Mouse (Mus musculus): ENCODE measurements around the gene Agbl4.

DNA sequence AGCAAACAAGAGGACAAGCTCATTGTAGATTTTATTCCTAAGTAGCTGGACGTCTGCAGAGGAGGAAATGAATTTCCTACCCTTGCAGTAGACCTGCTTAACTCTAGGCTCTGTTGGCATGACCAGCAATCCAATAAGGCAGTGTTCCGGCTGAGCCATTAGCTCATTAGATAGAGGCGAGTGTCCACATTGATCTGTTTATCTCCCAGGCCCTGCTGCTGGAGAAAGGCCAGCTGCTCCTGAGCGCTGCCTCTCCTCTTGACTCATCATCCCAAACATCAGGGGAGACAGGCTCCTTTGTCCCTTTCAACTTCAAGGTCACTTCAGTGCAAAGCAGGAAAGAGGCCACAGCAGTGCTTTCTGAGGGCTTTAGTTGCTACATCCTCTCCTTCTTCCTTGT, 858.0 kb downstream of the Agbl4 start:
- TF ChIP-seq MYOD1 (IDR thresholded peaks at IDR 0.05; ENCODE audit: control insufficient read depth in 1 of 3, insufficient read length in 2 of 3, low read depth in 2 of 3) (no peak), POLR2A (IDR thresholded peaks at IDR 0.05; ENCODE audit: insufficient read length, low read depth) (no peak), TCF12 (IDR thresholded peaks at IDR 0.05; ENCODE audit: insufficient read depth, poor library complexity, severe bottlenecking) (no peak), E2F4 (IDR thresholded peaks at IDR 0.05; ENCODE audit: insufficient read depth) (no peak), USF1 (IDR thresholded peaks at IDR 0.05; ENCODE audit: low read depth) (no peak), MAX (IDR thresholded peaks at IDR 0.05; ENCODE audit: low read depth) (no peak), TCF3 (IDR thresholded peaks at IDR 0.05; ENCODE audit: insufficient read length, low read depth) (no peak)
